ENCODE assay signal across 9 mouse cellular contexts in genomic region chr1:40579784-40580183, GRCm38 (mm10). TPM values are rescaled to one million over a fixed set of nuclear protein-coding genes. Genes with fewer than 3 reads are reported as not detected.
DNase-seq lines count a peak whose midpoint lies in the region; ATAC-seq and TF ChIP-seq lines count a peak whose summit lies in the region.
"Had no signal": no experiment of that assay in that cellular context is flagged by ENCODE, and none has a peak within 500 bp of the region (broad histone marks: within the 10 kb centered on the region; RNA-seq: fewer than 3 reads in every experiment).

Gene Slc9a4 (plus strand): TSS chr1:40580081.

- no peaks in the 10 kb centered on the region for H3K4me1 ChIP-seq in forebrain, embryonic 11.5 days (replicated peaks; ENCODE audit: control insufficient read depth, insufficient read depth, low read length)
- no peaks in the 10 kb centered on the region for H3K4me1 ChIP-seq in forebrain, embryonic 16.5 days (replicated peaks; ENCODE audit: control insufficient read depth, insufficient read depth, low read length)
- no peaks in the 10 kb centered on the region for H3K4me1 ChIP-seq in ES-E14 (ENCODE audit: control insufficient read depth in 2 of 2, insufficient read depth in 2 of 2, low read length in 2 of 2, poor library complexity in 1 of 2)
- no peaks in the 10 kb centered on the region for H3K4me1 ChIP-seq in midbrain, embryonic 14.5 days (ENCODE audit: control insufficient read depth, insufficient read depth, low read length)
- H3K4me1 ChIP-seq: midbrain, embryonic 12.5 days had no signal

- in situ Hi-C loops in ES-E14 (cut with MboI; ENCODE audit: low sequenced_read_pairs in 2 of 2, unreplicated experiment in 2 of 2): no loop called here

- no peak within 1 kb of the TSS for H3K27ac ChIP-seq in forebrain, embryonic 11.5 days (ENCODE audit: low read depth, low read length)
- no peak within 1 kb of the TSS for H3K27ac ChIP-seq in forebrain, embryonic 16.5 days (ENCODE audit: low read length)
- H3K27ac ChIP-seq in ES-E14 (ENCODE audit: insufficient read depth, low read depth, low read length, poor library complexity, severe bottlenecking): no peak within 1 kb of the TSS
- no peak within 1 kb of the TSS for H3K27ac ChIP-seq in midbrain, embryonic 14.5 days (replicated peaks; ENCODE audit: low read depth, low read length)
- H3K27ac ChIP-seq: midbrain, embryonic 12.5 days had no signal

- H3K4me2 ChIP-seq in forebrain, embryonic 11.5 days (ENCODE audit: low read depth, low read length, severe bottlenecking): 0 out of 2 replicates have a peak within 1 kb of the TSS, but pooled peaks have one; percentile 2
- no peak within 1 kb of the TSS for H3K4me2 ChIP-seq in forebrain, embryonic 16.5 days (ENCODE audit: low read length)
- H3K4me2 ChIP-seq in midbrain, embryonic 14.5 days (ENCODE audit: low read length): peak within 1 kb of the TSS; percentile 32; the same call in 1 of the 2 replicates
- H3K4me2 ChIP-seq: midbrain, embryonic 12.5 days had no signal

- H3K9me3 ChIP-seq in forebrain, embryonic 11.5 days (ENCODE audit: control insufficient read depth, low read length): no peaks in the 10 kb centered on the region
- H3K9me3 ChIP-seq in forebrain, embryonic 16.5 days (ENCODE audit: control insufficient read depth, low read length): no peaks in the 10 kb centered on the region
- H3K9me3 ChIP-seq in ES-E14 (ENCODE audit: control insufficient read depth, insufficient read depth, low read depth, low read length): no peaks in the 10 kb centered on the region
- H3K9me3 ChIP-seq in midbrain, embryonic 14.5 days (ENCODE audit: control insufficient read depth, low read length): no peaks in the 10 kb centered on the region
- H3K9me3 ChIP-seq: midbrain, embryonic 12.5 days had no signal

- H3K4me3 ChIP-seq in forebrain, embryonic 11.5 days (ENCODE audit: low read depth, low read length): no peak within 1 kb of the TSS
- H3K4me3 ChIP-seq in forebrain, embryonic 16.5 days (replicated peaks; ENCODE audit: low read length): no peak within 1 kb of the TSS
- H3K4me3 ChIP-seq in ES-E14 (ENCODE audit: insufficient read depth in 1 of 2, low read depth in 1 of 2, low read length in 2 of 2, poor library complexity in 1 of 2, severe bottlenecking in 1 of 2): no peak within 1 kb of the TSS
- H3K4me3 ChIP-seq in midbrain, embryonic 14.5 days (replicated peaks; ENCODE audit: low read depth, low read length): no peak within 1 kb of the TSS
- H3K4me3 ChIP-seq: midbrain, embryonic 12.5 days had no signal

- 0 out of 2 replicates have a peak, but pooled peaks have one; percentile 12 for ATAC-seq in forebrain, embryonic 11.5 days (replicated peaks; ENCODE audit: low FRiP score)
- ATAC-seq in forebrain, embryonic 16.5 days: no peak
- no peak for ATAC-seq in midbrain, embryonic 14.5 days (ENCODE audit: low FRiP score, low TSS enrichment)

- no peaks in the 10 kb centered on the region for H3K36me3 ChIP-seq in forebrain, embryonic 11.5 days (ENCODE audit: control insufficient read depth, insufficient read depth, low read length)
- no peaks in the 10 kb centered on the region for H3K36me3 ChIP-seq in forebrain, embryonic 16.5 days (ENCODE audit: control insufficient read depth, insufficient read depth)
- no peaks in the 10 kb centered on the region for H3K36me3 ChIP-seq in ES-E14 (ENCODE audit: control insufficient read depth, insufficient read depth, low read length, poor library complexity, severe bottlenecking)
- H3K36me3 ChIP-seq in midbrain, embryonic 14.5 days (ENCODE audit: control insufficient read depth, insufficient read depth, low read length): no peaks in the 10 kb centered on the region
- H3K36me3 ChIP-seq: midbrain, embryonic 12.5 days had no signal

- DNase-seq in forebrain, embryonic 11.5 days (ENCODE audit: low spot score): peak; percentile 57
- peak; percentile 29 for DNase-seq in ES-E14 (ENCODE audit: low read depth, low spot score)
- peak; percentile 69 for DNase-seq in embryo, embryonic 10.5 days (ENCODE audit: low spot score)
- peak; percentile 18 to 38 for DNase-seq in heart, postnatal 36 days
- DNase-seq in layer of hippocampus, postnatal 14 days (ENCODE audit: low spot score in 2 of 2): peak; percentile 36 to 60
- peak; percentile 82 for DNase-seq in midbrain, embryonic 14.5 days
- DNase-seq in thymus, postnatal 14 days: peak; percentile 26

- no peaks in the 10 kb centered on the region for H3K27me3 ChIP-seq in forebrain, embryonic 11.5 days (ENCODE audit: control insufficient read depth, insufficient read depth, low read length)
- H3K27me3 ChIP-seq in forebrain, embryonic 16.5 days (replicated peaks; ENCODE audit: control insufficient read depth, insufficient read depth, low read length): no peaks in the 10 kb centered on the region
- H3K27me3 ChIP-seq in midbrain, embryonic 14.5 days (ENCODE audit: control insufficient read depth, insufficient read depth, low read length): no peaks in the 10 kb centered on the region
- H3K27me3 ChIP-seq: midbrain, embryonic 12.5 days had no signal

- WGBS in forebrain, embryonic 11.5 days: 13% methylated on average over 7 of the region's 7 CpGs
- 9% methylated on average over 7 of the region's 7 CpGs for whole genome bisulfite sequencing in forebrain, embryonic 16.5 days
- WGBS in midbrain, embryonic 14.5 days: 14% methylated on average over 7 of the region's 7 CpGs

- no peak within 1 kb of the TSS for H3K9ac ChIP-seq in forebrain, embryonic 11.5 days (ENCODE audit: low read length)
- no peak within 1 kb of the TSS for H3K9ac ChIP-seq in forebrain, embryonic 16.5 days (replicated peaks; ENCODE audit: low read depth, low read length)
- H3K9ac ChIP-seq in ES-E14 (ENCODE audit: insufficient read depth, low read depth, low read length, poor library complexity, severe bottlenecking): no peak within 1 kb of the TSS
- H3K9ac ChIP-seq in midbrain, embryonic 14.5 days (replicated peaks; ENCODE audit: low read length): no peak within 1 kb of the TSS
- H3K9ac ChIP-seq: midbrain, embryonic 12.5 days had no signal

- intact Hi-C loops in heart, postnatal 36 days (cut with DNase I): loop anchor here (1.0 kb wide), 2 partner anchors 79 to 189 kb away; no protein-coding TSS in a partner anchor

TF ChIP-seq in ES-E14, 5 proteins besides CTCF, POLR2A, EP300 and RAD21:
- no peak for TF ChIP-seq CHD2 (IDR thresholded peaks at IDR 0.05; ENCODE audit: low read depth, low read length)
- TF ChIP-seq ZNF384 (IDR thresholded peaks at IDR 0.05; ENCODE audit: low read depth, low read length): no peak
- TF ChIP-seq MAFK (IDR thresholded peaks at IDR 0.05; ENCODE audit: insufficient read depth, low read depth, low read length): no peak
- TF ChIP-seq ZC3H11A (IDR thresholded peaks at IDR 0.05; ENCODE audit: borderline replicate concordance, low read depth, low read length): no peak
- no peak for TF ChIP-seq HCFC1 (IDR thresholded peaks at IDR 0.05; ENCODE audit: borderline replicate concordance, insufficient read depth, low read length)

RNA-seq across cellular contexts. Expression of gene Slc9a4, which starts in this region (rescaled TPM):
- polyA plus RNA-seq in forebrain, embryonic 11.5 days (2014; fragmentation: Nextera tagmentation; extraction: Ambion mirVana): not detected in 2 replicates
- polyA plus RNA-seq in forebrain, embryonic 16.5 days (2015; fragmentation: Nextera tagmentation; extraction: Ambion mirVana): 0.25 TPM in 1 of 2 replicates, not detected in the other
- not detected in 2 replicates for total RNA-seq in ES-E14 (2012; rRNA removed)
- total RNA-seq in heart, postnatal 36 days (2021): under 1 TPM; 0.14 to 0.19 TPM
- total RNA-seq in layer of hippocampus, postnatal 14 days (2021): 10 to 100 TPM; 15.8 to 18.1 TPM
- not detected in 2 replicates for polyA plus RNA-seq in midbrain, embryonic 14.5 days (2014; fragmentation: Nextera tagmentation; extraction: Ambion mirVana)
- polyA plus RNA-seq: midbrain, embryonic 12.5 days had no signal

Comparison
In these comparisons a context has a peak if more than half of its experiments do, and no peak if none do; other contexts are left out.
1. RNA of gene Slc9a4 (total RNA-seq): 15.8 to 18.1 TPM in layer of hippocampus, postnatal 14 days; 0.14 to 0.19 TPM in heart, postnatal 36 days and not detected in ES-E14; every median in the first group is over 10 times any median in the second.
2. Peak in DNase-seq, ATAC-seq and H3K4me2 ChIP-seq in forebrain, embryonic 11.5 days; RNA of the gene not detected or under 1 TPM.
3. Peak in DNase-seq in ES-E14; RNA of the gene not detected or under 1 TPM.
4. Peak in DNase-seq in heart, postnatal 36 days; RNA of the gene not detected or under 1 TPM.
5. Peak in DNase-seq and H3K4me2 ChIP-seq in midbrain, embryonic 14.5 days; RNA of the gene not detected or under 1 TPM.
6. DNase-seq: peak in every context shown above with its lines; median percentile 82 in midbrain, embryonic 14.5 days; 69 in embryo, embryonic 10.5 days; 57 in forebrain, embryonic 11.5 days; 48 in layer of hippocampus, postnatal 14 days; 29 in ES-E14; 28 in heart, postnatal 36 days; 26 in thymus, postnatal 14 days.